Mouse (Mus musculus): Measurements from ENCODE around the gene Gm5475. TPM values are rescaled to one million over a fixed set of nuclear protein-coding genes. Genes with fewer than 3 reads are reported as not detected.

The Gm5475 gene
- total RNA-seq, 2 experiments from 2014 or later, result not detected

DNA sequence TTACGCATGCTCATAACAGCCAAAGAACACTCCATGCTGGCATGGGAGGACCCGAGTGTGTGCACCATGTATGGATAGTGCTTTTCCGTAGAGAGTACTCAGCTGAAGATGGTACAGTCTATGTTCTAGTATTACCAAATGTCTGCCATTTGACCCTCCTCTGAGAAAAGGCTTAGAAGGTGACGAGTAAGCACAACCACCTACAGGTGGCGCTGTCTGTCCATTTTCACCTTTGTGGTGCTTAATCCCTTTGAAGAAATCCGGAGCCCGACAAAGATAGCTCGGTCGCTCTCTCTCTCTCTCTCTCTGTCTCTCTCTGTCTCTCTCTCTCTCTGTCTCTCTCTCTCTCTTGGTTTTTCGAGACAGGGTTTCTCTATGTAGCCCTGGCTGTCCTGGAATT is 36.1 kb downstream of the Gm5475 start:
- no peak for DNase-seq (ENCODE audit: extremely low spot score in 1 of 2, low spot score in 2 of 2)
- Histone ChIP-seq H3K4me3 (no peak overlapping the region), H3K27ac (no peak overlapping the region)
- peak; percentile 60 for TF ChIP-seq CTCF (IDR thresholded peaks at IDR 0.05)
- intact Hi-C loops (cut with DNase I), result loop anchor here (5.0 kb wide), 2 partner anchors 86 to 196 kb away; no protein-coding TSS in a partner anchor

DNA sequence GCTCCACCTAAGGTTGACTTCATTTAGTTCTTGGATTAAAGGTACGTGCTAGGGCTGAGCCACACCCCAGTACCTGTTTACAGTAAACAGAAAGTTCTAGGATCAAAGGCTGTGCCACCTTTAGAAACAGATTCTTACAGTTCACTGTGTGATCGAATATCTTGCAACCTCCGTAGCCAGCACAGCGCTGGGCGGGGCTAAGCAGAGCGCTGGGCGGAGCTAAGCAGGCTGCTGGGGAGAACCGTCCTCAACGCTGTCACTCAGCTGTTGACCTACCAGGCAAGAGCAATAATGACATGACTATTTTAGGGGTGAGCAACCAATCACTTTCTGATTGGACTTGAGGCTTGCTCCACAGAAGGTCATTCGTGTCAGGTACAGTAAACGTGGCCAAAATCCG is 39.0 kb downstream of the Gm5475 start:
- no peak for DNase-seq (ENCODE audit: extremely low spot score in 1 of 2, low spot score in 2 of 2)
- intact Hi-C loops (cut with DNase I), result loop anchor here (5.0 kb wide), 1 partner anchor 439 kb away; no protein-coding TSS in a partner anchor
- Histone ChIP-seq H3K4me3 (no peak overlapping the region), H3K27ac (no peak overlapping the region)
- no peak for TF ChIP-seq CTCF (IDR thresholded peaks at IDR 0.05)

DNA sequence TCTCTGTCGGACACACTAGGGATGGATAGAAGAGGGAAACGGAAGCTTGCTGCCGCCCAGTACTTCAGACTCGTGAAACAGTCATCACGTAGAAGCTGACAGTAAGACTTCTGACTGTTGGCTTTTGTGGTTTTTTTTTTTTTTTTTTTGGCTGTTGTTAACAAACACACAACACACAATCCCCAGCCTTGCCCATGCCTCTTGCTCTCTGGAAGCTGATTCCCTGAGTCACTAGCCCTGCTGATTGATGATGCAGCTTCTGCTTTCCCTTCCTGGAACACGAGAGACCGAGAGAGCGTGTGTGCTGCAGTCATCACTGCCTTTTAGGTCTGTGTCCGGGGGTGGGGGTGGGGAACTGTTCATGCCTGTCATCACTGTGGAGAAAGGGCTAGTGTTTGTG is 39.7 kb downstream of the Gm5475 start:
- no peak overlapping the region for H3K4me3 ChIP-seq
- no peak for TF ChIP-seq CTCF (IDR thresholded peaks at IDR 0.05)
- DNase-seq (ENCODE audit: extremely low spot score in 1 of 2, low spot score in 2 of 2), result no peak
- H3K27ac ChIP-seq, result no peak overlapping the region
- intact Hi-C loops (cut with DNase I), result loop anchor here (5.0 kb wide), 1 partner anchor 439 kb away; no protein-coding TSS in a partner anchor

DNA sequence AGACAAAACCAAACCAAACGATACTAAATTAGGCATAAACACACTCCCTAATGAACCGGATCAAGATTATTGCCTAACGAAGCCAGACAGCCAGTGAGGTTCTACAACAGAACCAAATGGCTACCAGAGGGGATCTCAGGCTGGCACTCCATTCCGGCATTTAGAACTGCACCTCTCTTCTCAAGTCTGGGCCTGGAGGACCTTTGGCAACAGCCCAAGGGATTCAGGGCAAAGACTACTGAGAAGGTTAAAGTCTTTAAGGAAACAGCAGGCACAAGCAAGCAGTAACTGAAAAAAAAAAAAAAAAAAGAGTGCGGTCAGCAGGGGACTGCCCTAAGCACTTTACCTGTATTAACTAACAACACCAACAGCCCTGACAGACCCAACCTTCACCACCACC is 40.1 kb downstream of the Gm5475 start:
- DNase-seq (ENCODE audit: extremely low spot score in 1 of 2, low spot score in 2 of 2), result no peak
- intact Hi-C loops (cut with DNase I), result loop anchor here (5.0 kb wide), 1 partner anchor 440 kb away; no protein-coding TSS in a partner anchor
- no peak overlapping the region for H3K4me3 ChIP-seq
- TF ChIP-seq CTCF (IDR thresholded peaks at IDR 0.05), result no peak
- H3K27ac ChIP-seq, result no peak overlapping the region

DNA sequence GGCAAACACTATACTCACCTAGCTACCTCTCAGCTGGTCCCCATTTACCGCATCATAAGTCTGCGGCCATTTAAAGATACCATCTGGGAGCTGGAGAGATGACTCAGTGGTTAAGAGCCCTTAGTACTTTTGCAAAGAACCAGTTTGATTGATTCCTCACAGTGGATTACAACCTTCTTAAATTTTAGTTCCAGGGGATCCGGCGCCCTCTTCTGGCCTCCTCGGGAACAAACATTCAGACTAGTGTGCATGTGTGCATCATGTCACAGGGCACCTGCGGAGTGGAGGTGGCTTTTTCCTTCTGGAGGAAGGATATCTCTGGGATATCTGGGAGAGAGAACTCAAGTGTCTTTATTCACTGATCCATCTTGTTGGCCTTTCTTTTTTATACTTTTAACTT is 41.8 kb downstream of the Gm5475 start:
- intact Hi-C loops (cut with DNase I), result loop anchor here (5.0 kb wide), 1 partner anchor 441 kb away; no protein-coding TSS in a partner anchor
- peak; percentile 73 for TF ChIP-seq CTCF (IDR thresholded peaks at IDR 0.05)
- peak; percentile 60 to 69 for DNase-seq (ENCODE audit: extremely low spot score in 1 of 2, low spot score in 2 of 2)
- Histone ChIP-seq H3K27ac (no peak overlapping the region), H3K4me3 (no peak overlapping the region)

DNA sequence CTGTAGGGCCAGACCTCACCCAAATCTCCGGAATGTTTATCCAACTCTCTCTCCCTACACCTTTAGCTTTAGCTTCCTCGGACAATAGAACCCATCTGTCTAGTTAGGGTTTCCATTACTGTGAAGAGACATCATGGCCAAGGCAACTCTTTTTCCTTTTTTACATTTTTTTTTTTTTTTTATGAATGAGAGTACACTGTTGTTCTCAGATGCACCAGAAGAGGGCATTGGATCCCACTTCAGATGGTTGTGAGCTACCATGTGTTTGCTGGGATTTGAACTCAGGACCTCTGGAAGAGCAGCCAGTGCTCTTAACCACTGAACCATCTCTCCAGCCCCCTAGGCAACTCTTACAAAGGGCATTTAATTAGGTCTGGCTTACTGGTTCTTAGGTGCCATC is 43.5 kb downstream of the Gm5475 start:
- Histone ChIP-seq H3K4me3 (no peak overlapping the region), H3K27ac (no peak overlapping the region)
- intact Hi-C loops (cut with DNase I), result loop anchor here (5.0 kb wide), 1 partner anchor 217 kb away; no protein-coding TSS in a partner anchor
- TF ChIP-seq CTCF (IDR thresholded peaks at IDR 0.05), result peak; percentile 28
- no peak for DNase-seq (ENCODE audit: extremely low spot score in 1 of 2, low spot score in 2 of 2)

DNA sequence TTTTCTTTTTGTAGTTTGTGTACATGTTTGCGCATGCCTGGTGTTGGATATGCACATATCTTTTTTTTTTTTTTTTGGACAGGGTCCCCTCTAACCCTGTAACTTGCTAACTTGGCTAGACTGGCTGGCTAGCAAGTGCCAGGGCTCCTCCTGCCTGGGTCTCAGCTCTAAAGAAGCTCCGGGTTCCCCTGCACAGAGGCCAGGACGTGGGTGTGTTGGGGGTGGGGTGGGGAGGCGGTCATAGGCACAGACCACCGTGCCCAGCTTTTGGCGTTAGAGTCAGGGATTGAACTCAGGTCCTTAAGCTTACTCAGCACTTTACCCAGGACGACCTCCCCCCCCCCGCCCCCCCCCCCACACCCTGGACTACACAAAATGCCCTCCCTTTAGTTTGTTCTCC is 45.8 kb downstream of the Gm5475 start:
- Histone ChIP-seq H3K4me3 (peak overlapping the region; percentile 97), H3K27ac (no peak overlapping the region)
- no peak for TF ChIP-seq CTCF (IDR thresholded peaks at IDR 0.05)
- DNase-seq (ENCODE audit: extremely low spot score in 1 of 2, low spot score in 2 of 2), result no peak
- intact Hi-C loops (cut with DNase I), result loop anchor here (2.0 to 5.0 kb wide), 2 partner anchors 27 to 215 kb away; partner anchors contain the start of gene Csrnp2

DNA sequence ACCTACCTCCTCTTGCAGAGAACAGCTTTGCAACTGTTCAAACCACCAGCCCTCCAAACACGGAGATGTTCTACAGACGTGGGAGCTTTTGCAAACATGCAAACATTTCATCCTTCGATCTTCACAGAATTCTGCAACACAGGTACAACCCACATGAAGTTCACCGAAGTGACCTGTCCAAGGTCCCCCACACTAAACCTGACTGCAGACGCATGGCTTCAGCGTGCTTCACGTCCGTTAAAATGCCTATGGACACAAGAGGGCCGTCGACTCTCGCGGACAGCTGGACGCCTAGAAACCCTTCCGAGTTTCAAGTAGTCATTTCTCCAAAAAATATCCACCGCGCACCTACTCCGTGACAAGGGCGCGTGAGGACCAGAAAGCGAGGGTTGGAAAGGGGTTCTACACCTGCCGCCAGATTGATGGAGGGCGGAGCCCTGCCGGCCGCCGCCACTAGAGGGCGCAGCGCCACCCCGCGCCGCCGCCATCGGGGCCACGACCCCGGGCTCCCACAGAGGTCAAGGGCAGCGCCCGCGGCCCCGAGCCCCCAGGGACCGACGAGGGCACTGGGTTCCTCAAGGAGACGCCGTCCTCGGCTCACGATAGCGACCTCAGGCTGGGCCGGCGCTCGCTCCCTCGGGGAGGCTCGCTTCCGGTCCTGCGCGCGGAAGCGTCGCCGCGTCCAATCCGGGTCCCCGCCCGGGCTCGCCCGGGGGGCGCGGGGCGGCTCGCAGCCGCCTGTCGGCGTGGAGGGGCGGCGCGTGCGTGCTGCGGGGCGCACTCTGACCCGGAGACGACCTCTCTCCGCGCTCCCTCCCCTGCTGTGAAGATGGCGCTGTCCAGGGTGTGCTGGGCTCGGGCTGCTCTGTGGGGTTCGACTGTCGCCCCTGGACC is 46.6 kb downstream of the Gm5475 start, which contains the start of gene Letmd1:
Letmd1 (plus strand) TSS at position 729 of the 894 bp plus-strand sequence.
- intact Hi-C loops (cut with DNase I), result loop anchor here (2.0 to 5.0 kb wide), 2 partner anchors 26 to 214 kb away; partner anchors contain the start of gene Csrnp2
- H3K4me3 ChIP-seq, result peak within 1 kb of the TSS; percentile 97
- peak within 1 kb of the TSS; percentile 96 for H3K27ac ChIP-seq
- DNase-seq (ENCODE audit: extremely low spot score in 1 of 2, low spot score in 2 of 2), result peak; percentile 90 to 92
- peak; percentile 96 for TF ChIP-seq CTCF (IDR thresholded peaks at IDR 0.05)

DNA sequence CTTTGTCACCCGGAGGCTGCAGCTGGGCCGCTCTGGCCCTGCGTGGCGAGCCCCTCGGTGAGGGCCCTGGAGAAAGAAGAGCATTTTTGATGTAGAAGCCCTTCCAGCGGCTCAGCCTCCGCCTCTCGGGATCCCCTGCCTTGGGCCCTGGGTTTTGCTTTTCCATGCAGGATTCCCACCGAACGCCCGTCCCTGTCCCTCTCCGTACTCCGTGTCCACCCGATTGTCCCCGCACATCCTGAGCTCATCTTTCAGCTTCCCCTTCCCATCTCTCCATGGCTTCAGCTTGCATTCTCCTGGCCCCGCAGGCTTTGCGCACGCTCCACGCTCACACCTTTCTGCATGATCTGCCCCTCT is 47.2 kb downstream of the Gm5475 start:
- intact Hi-C loops (cut with DNase I), result loop anchor here (2.0 to 5.0 kb wide), 2 partner anchors 26 to 213 kb away; partner anchors contain the start of gene Csrnp2
- peak overlapping the region; percentile 97 for H3K4me3 ChIP-seq
- no peak for TF ChIP-seq CTCF (IDR thresholded peaks at IDR 0.05)

DNA sequence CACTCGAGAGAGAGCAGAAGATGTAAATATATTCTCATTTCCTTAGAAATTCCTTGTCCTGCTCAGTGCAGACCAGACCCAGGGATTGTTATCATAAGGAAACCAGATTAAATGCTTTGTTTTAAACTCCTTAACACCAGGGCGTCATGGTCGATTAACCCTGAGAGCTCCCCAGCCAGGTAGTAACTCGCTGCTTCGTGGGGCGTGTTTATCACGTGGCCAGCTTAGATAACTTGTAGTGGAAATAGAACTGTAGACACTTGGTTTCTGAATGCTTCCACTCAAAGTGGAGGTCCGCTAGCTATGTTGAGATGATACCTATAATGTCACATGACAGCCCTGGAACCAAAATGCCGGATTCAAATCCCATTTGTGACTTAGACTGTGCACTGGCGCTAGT is 48.1 kb downstream of the Gm5475 start:
- Histone ChIP-seq H3K4me3 (peak overlapping the region; percentile 97), H3K27ac (no peak overlapping the region)
- TF ChIP-seq CTCF (IDR thresholded peaks at IDR 0.05), result no peak
- intact Hi-C loops (cut with DNase I), result no loop called here
- DNase-seq (ENCODE audit: extremely low spot score in 1 of 2, low spot score in 2 of 2), result no peak

More for the DNA sequence above, 47.2 kb downstream of the Gm5475 start:
- DNase-seq (ENCODE audit: extremely low spot score in 1 of 2, low spot score in 2 of 2), result no peak
- peak overlapping the region; percentile 96 for H3K27ac ChIP-seq

DNA sequence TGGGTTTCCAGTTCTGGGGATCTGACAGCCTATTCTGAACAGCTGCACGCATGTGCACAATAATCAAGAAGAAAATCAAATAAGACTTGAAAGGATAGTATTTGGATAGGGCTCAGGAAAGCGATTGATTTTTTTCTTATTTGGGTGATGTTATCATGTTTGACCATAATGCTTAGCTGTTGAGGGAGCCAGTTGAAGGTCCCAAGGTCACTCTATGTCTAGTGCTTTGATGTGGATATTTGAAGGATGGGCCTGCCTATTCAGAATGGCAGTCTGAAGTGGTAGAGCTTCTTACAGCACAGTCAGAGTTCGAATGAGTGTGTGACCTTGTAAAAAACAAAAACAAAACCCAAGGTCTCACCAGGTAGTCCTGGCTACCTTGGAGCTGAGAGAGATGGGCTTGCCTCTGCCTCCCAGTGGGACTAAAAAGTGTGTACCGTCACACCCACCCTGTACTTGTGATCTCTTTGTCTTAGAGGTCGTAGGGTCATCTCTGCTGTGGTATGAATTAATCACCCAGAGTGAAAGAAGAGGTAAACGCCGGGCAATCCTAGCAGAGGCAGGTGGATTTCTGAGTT is 52.1 kb downstream of the Gm5475 start:
- TF ChIP-seq CTCF (IDR thresholded peaks at IDR 0.05), result no peak
- no peak for DNase-seq (ENCODE audit: extremely low spot score in 1 of 2, low spot score in 2 of 2)
- Histone ChIP-seq H3K27ac (no peak overlapping the region), H3K4me3 (no peak overlapping the region)
- intact Hi-C loops (cut with DNase I), result no loop called here

Other genes with a start within 250 kb of the Gm5475 start
- 10 to 100 TPM; 19.9 to 27.8 TPM for gene Atf1, start 194.3 kb upstream of the Gm5475 start, total RNA-seq (2021)
- not detected for gene Tmprss12, start 141.3 kb upstream of the Gm5475 start, total RNA-seq (2021)
- 10 to 100 TPM; 30.0 to 32.2 TPM for gene Mettl7a1, start 118.0 kb upstream of the Gm5475 start, total RNA-seq (2021)
- under 1 TPM in 1 of 2 experiments, not detected in 1; 0.66 TPM for gene Mettl7a3, start 87.2 kb upstream of the Gm5475 start, total RNA-seq (2021)
- gene Methig1, start 69.0 kb upstream of the Gm5475 start, total RNA-seq (2021), result under 1 TPM in 1 of 2 experiments, not detected in 1; 0.68 TPM
- gene Mettl7a2, start 68.9 kb upstream of the Gm5475 start, total RNA-seq (2021), result under 1 TPM; 0.59 to 0.89 TPM
- not detected for gene Higd1c, start 57.6 kb upstream of the Gm5475 start, total RNA-seq (2021)
- 10 to 100 TPM; 60.0 to 70.8 TPM for gene Slc11a2, start 2.9 kb downstream of the Gm5475 start, total RNA-seq (2021)
- gene Letmd1, start 46.9 kb downstream of the Gm5475 start, total RNA-seq (2021), result 10 to 100 TPM; 59.6 to 62.1 TPM
- 10 to 100 TPM; 35.3 to 36.3 TPM for gene Csrnp2, start 73.3 kb downstream of the Gm5475 start, total RNA-seq (2021)
- gene Tfcp2, start 129.9 kb downstream of the Gm5475 start, total RNA-seq (2021), result 10 to 100 TPM; 26.8 to 27.9 TPM
- gene Pou6f1, start 177.8 kb downstream of the Gm5475 start, total RNA-seq (2021), result 100 to 1,000 TPM; 139 to 144 TPM
- gene Dazap2, start 193.2 kb downstream of the Gm5475 start, total RNA-seq (2021), result 100 to 1,000 TPM; 108 to 109 TPM
- gene Smagp, start 214.8 kb downstream of the Gm5475 start, total RNA-seq (2021), result 1 to 10 TPM; 1.6 to 2.9 TPM
- 1 to 10 TPM; 3.5 to 6.2 TPM for gene Bin2, start 247.4 kb downstream of the Gm5475 start, total RNA-seq (2021)

Data from left cerebral cortex, adult 2 months (tissue).